Mouse (Mus musculus) embryonic facial prominence, embryonic 11.5 days (tissue): ENCODE results near the gene Dlgap1. TPM values are rescaled to one million over a fixed set of nuclear protein-coding genes. Genes with fewer than 3 reads are reported as not detected.

Experiments
- ATAC-seq: fragments of 200-750 bp; cut with Nextera tagmentation; replicated peaks from 2 replicates; pipeline ENCODE4 v1.8.0; 2017; ENCODE audit warnings: low read depth; ENCODE audit not compliant: insufficient number of reproducible peaks, low FRiP score, low TSS enrichment
- DNase-seq: peaks from one replicate; pipeline ENCODE4 v3.0.0-alpha.2; 2015; ENCODE audit warnings: low spot score
- H3K27ac ChIP-seq: fragments of 300-500 bp; sonication (generic); replicated peaks from 2 replicates; pipeline ENCODE4 v1.5.1; 2014; ENCODE audit warnings: mild to moderate bottlenecking, low read depth, low read length, control low read depth
- H3K27me3 ChIP-seq: fragments of 300-500 bp; sonication (generic); 2 replicates; pipeline ENCODE4 v1.6.1; 2014; ENCODE audit warnings: mild to moderate bottlenecking, low read length, moderate library complexity, mixed read lengths; ENCODE audit not compliant: control insufficient read depth, insufficient read depth
- H3K36me3 ChIP-seq: fragments of 300-500 bp; sonication (generic); replicated peaks from 2 replicates; pipeline ENCODE4 v1.6.1; 2014; ENCODE audit warnings: low read depth, mild to moderate bottlenecking, low read length, moderate library complexity, mixed read lengths; ENCODE audit not compliant: control insufficient read depth, insufficient read depth
- H3K4me1 ChIP-seq: fragments of 300-500 bp; sonication (generic); 2 replicates; pipeline ENCODE4 v1.6.1; 2014; ENCODE audit warnings: low read length, mixed read lengths; ENCODE audit not compliant: control insufficient read depth, insufficient read depth
- H3K4me2 ChIP-seq: fragments of 300-500 bp; sonication (generic); 2 replicates; pipeline ENCODE4 v1.6.1; 2014; ENCODE audit warnings: low read depth, mild to moderate bottlenecking, control low read depth, low read length, moderate library complexity
- H3K4me3 ChIP-seq: fragments of 300-500 bp; sonication (generic); 2 replicates; pipeline ENCODE4 v1.5.1; 2014; ENCODE audit warnings: low read depth, low read length, control low read depth
- H3K9ac ChIP-seq: fragments of 300-500 bp; sonication (generic); replicated peaks from 2 replicates; pipeline ENCODE4 v1.6.1; 2014; ENCODE audit warnings: mild to moderate bottlenecking, control low read depth, low read length
- H3K9me3 ChIP-seq: fragments of 300-500 bp; sonication (generic); replicated peaks from 2 replicates; pipeline ENCODE4 v1.6.1; 2016; ENCODE audit warnings: mild to moderate bottlenecking, low read length, inconsistent platforms, mixed read lengths; ENCODE audit not compliant: control insufficient read depth
- WGBS: fragments of 180-500 bp; shearing (Covaris S2); extraction: QIAGEN DNeasy Blood & Tissue Kit; methylation state at CpG from one replicate; pipeline ENCODE4 v1.1.7; 2014; 5-methylcytosine and 5-hydroxymethylcytosine counted together
- polyA plus RNA-seq: library from polyadenylated mRNA; unstranded; fragments of >200 nt; fragmentation: Nextera tagmentation; extraction: Ambion mirVana; gene quantifications from 2 replicates; pipeline ENCODE4 v1.2.1, GENCODE M21; 2014

Gene Dlgap1
- polyA plus RNA-seq, 1 experiment from 2014 or later: 2.4 TPM

DNA sequence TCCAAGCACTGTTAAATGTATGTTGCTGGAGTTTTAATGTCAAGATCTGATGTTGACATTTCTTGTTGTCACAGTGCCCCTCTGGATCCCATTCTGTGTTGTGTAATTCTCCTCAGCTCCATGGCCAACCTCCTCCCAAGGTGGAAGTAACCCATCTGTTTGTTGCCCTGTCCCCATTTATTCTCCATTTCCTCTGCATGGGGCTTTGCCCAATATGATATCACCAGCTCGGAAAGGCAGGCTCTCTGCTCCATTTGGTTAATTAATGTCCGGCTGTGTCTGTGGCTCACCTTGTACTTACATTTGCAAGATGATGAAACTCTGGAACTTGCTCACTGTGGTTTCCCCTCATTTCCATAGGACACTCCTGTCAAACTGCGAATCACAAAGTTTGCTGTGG, 33.2 kb downstream of the Dlgap1 start:
- no peaks in the 10 kb centered on the region for H3K4me1 ChIP-seq
- H3K4me2 ChIP-seq: no peak overlapping the region
- WGBS: 82% methylated on average over 3 of the region's 3 CpGs
- no peaks in the 10 kb centered on the region for H3K27me3 ChIP-seq
- no peak overlapping the region for H3K27ac ChIP-seq
- no peak overlapping the region for H3K9ac ChIP-seq
- no peaks in the 10 kb centered on the region for H3K36me3 ChIP-seq
- ATAC-seq: no peak
- no peaks in the 10 kb centered on the region for H3K9me3 ChIP-seq
- no peak overlapping the region for H3K4me3 ChIP-seq
- no peak for DNase-seq

DNA sequence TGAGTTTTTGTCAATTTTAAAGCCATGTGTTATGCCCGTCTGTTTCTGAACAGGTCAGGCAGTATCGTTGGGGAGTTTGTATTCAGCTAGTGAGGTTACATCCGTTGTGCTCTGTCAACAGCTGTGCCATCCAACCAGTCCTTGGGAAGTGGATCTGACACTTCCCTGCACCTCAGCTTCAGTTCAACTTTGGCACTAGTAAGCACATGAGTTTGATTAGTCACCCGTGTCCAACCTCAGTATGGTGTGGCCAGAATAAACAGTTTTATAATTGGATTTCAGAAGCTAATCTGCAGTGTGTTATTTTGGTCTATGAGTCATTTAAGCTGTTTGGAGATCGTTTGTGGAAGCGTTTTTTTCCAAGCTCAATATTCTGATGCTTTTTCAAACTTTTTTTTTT, 35.8 kb downstream of the Dlgap1 start:
- no peak for DNase-seq
- no peak overlapping the region for H3K4me2 ChIP-seq
- no peaks in the 10 kb centered on the region for H3K9me3 ChIP-seq
- no peak overlapping the region for H3K27ac ChIP-seq
- H3K9ac ChIP-seq: no peak overlapping the region
- ATAC-seq: no peak
- H3K36me3 ChIP-seq: no peaks in the 10 kb centered on the region
- 70% methylated on average over 6 of the region's 6 CpGs for WGBS
- no peaks in the 10 kb centered on the region for H3K4me1 ChIP-seq
- no peaks in the 10 kb centered on the region for H3K27me3 ChIP-seq
- no peak overlapping the region for H3K4me3 ChIP-seq

DNA sequence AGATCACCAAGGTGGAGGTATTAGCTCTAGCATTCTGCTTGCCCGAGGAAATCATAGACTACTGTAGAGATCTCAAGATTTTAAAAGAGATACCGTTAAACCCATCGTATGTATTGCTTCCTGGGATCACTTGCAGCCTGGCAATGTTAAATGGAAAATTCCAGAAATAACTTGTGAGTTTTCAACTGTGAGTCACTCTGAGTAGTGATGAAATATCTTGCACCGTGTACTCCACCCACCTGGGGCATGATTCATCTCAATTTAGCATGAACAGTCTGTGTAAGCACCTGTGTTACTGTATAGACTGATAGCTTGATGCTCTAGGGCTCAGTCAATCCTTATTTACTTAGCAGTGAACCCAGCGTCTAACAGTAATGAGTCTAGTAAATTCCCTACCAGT, 38.7 kb downstream of the Dlgap1 start:
- ATAC-seq: no peak
- 89% methylated on average over 5 of the region's 5 CpGs for WGBS

GRCm38 (mm10) chr17:70016511-70016910, 47.6 kb downstream of the Dlgap1 start:
- WGBS: 72% methylated on average over 7 of the region's 7 CpGs
- no peaks in the 10 kb centered on the region for H3K4me1 ChIP-seq
- H3K27me3 ChIP-seq: no peaks in the 10 kb centered on the region
- H3K4me3 ChIP-seq: no peak overlapping the region
- no peak overlapping the region for H3K4me2 ChIP-seq
- ATAC-seq: no peak
- H3K27ac ChIP-seq: no peak overlapping the region
- no peaks in the 10 kb centered on the region for H3K9me3 ChIP-seq
- DNase-seq: no peak
- H3K9ac ChIP-seq: no peak overlapping the region
- no peaks in the 10 kb centered on the region for H3K36me3 ChIP-seq

More for the DNA sequence above, 38.7 kb downstream of the Dlgap1 start:
- no peak for DNase-seq
- Histone ChIP-seq H3K27me3 (no peaks in the 10 kb centered on the region), H3K4me1 (no peaks in the 10 kb centered on the region), H3K9me3 (no peaks in the 10 kb centered on the region), H3K36me3 (no peaks in the 10 kb centered on the region), H3K27ac (no peak overlapping the region), H3K9ac (no peak overlapping the region), H3K4me2 (no peak overlapping the region), H3K4me3 (no peak overlapping the region)

DNA sequence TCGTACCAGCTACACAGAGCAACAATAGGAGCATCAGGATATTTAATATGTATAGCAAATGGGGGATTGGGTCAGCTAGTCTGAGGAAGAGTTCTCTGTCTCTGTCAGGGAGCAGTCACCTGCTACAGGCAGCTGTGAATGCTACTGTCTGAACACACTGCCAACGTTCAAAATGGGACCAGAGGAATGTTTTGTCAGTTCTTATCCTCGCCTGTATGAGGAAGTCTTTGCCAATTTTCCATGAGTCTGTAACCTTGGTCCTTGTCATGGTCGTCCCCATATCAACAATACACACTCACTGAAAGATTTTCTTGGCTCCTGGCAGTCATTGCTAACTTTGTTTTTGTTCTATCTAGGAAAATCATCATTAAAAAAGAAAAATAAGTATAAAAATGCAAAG, 51.5 kb downstream of the Dlgap1 start:
- Histone ChIP-seq H3K4me2 (no peak overlapping the region), H3K36me3 (no peaks in the 10 kb centered on the region), H3K9me3 (no peaks in the 10 kb centered on the region), H3K9ac (no peak overlapping the region), H3K4me3 (no peak overlapping the region), H3K4me1 (no peaks in the 10 kb centered on the region), H3K27me3 (no peaks in the 10 kb centered on the region), H3K27ac (no peak overlapping the region)
- DNase-seq: no peak
- ATAC-seq: no peak
- WGBS: 77% methylated on average over 4 of the region's 4 CpGs

GRCm38 (mm10) chr17:70022618-70023017, 53.7 kb downstream of the Dlgap1 start:
- Histone ChIP-seq H3K27me3 (no peaks in the 10 kb centered on the region), H3K27ac (no peak overlapping the region), H3K4me2 (no peak overlapping the region), H3K9ac (no peak overlapping the region), H3K9me3 (no peaks in the 10 kb centered on the region), H3K36me3 (no peaks in the 10 kb centered on the region), H3K4me3 (no peak overlapping the region), H3K4me1 (no peaks in the 10 kb centered on the region)
- ATAC-seq (no peak), DNase-seq (no peak)
- WGBS: 74% methylated on average over 2 of the region's 2 CpGs

DNA sequence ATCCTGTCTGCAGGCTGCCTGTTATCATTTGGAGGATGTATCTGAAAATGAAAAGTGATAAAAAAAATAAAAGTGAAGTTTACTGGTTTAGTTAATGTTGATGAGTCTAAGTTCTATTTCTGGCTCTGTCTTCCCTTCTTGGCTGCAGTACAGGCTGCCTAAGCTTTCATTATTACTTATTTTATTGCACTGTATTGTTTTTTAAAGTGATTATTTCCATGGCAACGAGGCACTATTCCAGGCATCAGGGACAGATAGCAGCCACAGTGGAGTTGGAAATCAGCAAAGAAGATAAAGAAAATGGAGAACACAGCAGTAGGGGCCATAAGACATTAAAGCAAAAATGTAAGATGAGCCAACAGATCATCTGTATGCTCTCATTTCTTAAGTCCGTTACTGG, 66.0 kb downstream of the Dlgap1 start:
- ATAC-seq (no peak), DNase-seq (no peak)
- H3K4me3 ChIP-seq: no peak overlapping the region
- H3K9me3 ChIP-seq: no peaks in the 10 kb centered on the region
- no peak overlapping the region for H3K27ac ChIP-seq
- H3K36me3 ChIP-seq: no peaks in the 10 kb centered on the region
- H3K27me3 ChIP-seq: no peaks in the 10 kb centered on the region
- H3K4me1 ChIP-seq: no peaks in the 10 kb centered on the region
- 90% methylated on average over 2 of the region's 2 CpGs for WGBS
- H3K4me2 ChIP-seq: no peak overlapping the region
- H3K9ac ChIP-seq: no peak overlapping the region

DNA sequence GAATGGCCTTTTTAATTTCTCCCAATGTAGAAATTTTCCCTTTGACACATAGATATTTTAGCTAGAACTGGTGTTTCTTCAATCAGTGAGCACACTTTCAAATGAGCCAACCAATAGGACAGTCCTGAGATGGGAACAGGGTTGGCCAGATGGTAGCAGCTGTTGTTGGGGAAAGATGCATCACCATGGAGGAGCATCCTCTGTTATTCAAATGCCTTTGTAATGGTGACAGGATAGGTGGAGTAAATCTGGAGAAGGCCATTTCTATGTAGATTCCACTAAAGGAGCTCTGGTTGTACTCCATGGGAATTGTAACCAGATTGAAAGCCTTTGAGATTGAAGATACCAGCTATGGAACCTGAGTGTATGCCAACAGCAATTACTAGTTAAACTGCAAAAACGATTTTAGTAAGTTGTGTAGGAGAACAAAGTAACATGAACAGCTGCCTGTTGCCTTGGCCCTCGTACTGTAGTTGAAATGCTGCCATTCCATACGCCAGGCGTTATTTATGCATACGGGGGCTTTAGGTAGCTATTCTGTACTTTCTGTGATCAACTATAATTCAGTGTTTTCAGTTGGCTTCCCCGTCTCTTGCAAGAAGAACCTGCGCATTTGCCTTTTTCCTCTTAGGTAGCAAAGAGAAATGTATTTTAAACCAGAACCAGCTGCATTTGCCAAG, 72.0 kb downstream of the Dlgap1 start:
- ATAC-seq (no peak), DNase-seq (no peak)
- no peaks in the 10 kb centered on the region for H3K9me3 ChIP-seq
- no peak overlapping the region for H3K4me3 ChIP-seq
- H3K36me3 ChIP-seq: no peaks in the 10 kb centered on the region
- no peak overlapping the region for H3K27ac ChIP-seq
- WGBS: 72% methylated on average over 7 of the region's 7 CpGs
- no peak overlapping the region for H3K4me2 ChIP-seq
- H3K27me3 ChIP-seq: no peaks in the 10 kb centered on the region
- no peak overlapping the region for H3K9ac ChIP-seq
- H3K4me1 ChIP-seq: no peaks in the 10 kb centered on the region
